Mouse (Mus musculus) stomach, postnatal 0 days (tissue): ENCODE results near the gene Gm28372.

Experiments used
- CTCF ChIP-seq: IDR thresholded peaks from 2 replicates; pipeline ENCODE4 v1.5.1; 2016; ENCODE audit warnings: antibody characterized with exemption, low read depth, mild to moderate bottlenecking, moderate library complexity
- EP300 ChIP-seq: optimal IDR thresholded peaks from 2 replicates; pipeline ENCODE3; 2016; ENCODE audit warnings: antibody characterized with exemption

DNA sequence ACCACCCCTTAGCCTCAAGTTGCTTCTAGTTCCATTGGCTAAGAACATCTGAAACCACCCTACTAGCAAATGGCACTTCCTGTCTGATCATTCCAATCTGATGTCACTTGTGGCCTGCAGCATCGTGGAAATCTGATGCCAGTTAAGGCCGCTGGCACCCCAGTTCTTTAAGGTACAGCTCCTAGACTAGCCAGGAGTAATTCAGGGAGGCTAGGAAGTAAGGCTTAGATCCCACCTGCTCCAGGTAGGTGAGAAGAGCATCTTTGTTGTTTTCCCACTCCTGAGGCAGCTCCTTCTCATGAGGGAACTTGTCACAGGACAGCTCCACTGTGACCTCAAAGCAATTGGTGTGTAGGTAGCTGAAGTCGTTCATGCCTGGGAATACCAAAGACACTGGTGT is 12.2 kb upstream of the Gm28372 start:
- TF ChIP-seq EP300 = no peak
- no peak for TF ChIP-seq CTCF
